Mouse (Mus musculus): ENCODE measurements around the gene Olfr267. TPM values are rescaled to one million over a fixed set of nuclear protein-coding genes. Genes with fewer than 3 reads are reported as not detected.

The Olfr267 gene
- polyA plus RNA-seq (2015; fragmentation: Nextera tagmentation; extraction: Ambion mirVana): not detected in 2 replicates

DNA sequence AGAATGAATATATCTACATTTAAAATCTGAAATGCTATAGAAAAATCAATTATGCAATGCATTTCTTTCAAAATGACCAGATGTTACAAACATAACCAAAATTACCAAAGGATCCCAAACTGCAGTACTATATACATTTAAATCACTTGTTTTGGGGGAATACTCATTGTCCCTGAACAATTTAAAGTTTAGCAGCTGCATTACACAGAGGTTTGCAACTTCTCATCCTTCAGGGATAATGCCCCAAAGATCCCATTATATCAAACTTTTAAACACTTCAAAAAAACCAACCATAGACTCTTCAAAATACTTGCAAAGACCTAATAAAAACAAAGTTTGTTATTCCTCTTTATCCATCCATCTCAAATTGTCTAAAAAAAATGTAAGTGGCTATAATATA lies at the start of gene Olfr267:
Olfr267 (minus strand) TSS at position 101 of the 400 bp plus-strand sequence.
- Histone ChIP-seq H3K4me1 (replicated peaks) (no peaks in the 10 kb centered on the region), H3K4me3 (replicated peaks) (no peak within 1 kb of the TSS), H3K27ac (no peak within 1 kb of the TSS), H3K27me3 (no peaks in the 10 kb centered on the region), H3K4me2 (replicated peaks) (no peak within 1 kb of the TSS), H3K9me3 (no peaks in the 10 kb centered on the region), H3K9ac (replicated peaks) (no peak within 1 kb of the TSS), H3K36me3 (no peaks in the 10 kb centered on the region)
- no peak for ATAC-seq

GRCm38 (mm10) chr4:58832908-58833307 lies 45.4 kb upstream of the Olfr267 start:
- no peak overlapping the region for H3K27ac ChIP-seq
- H3K27me3 ChIP-seq: no peaks in the 10 kb centered on the region
- H3K9me3 ChIP-seq: no peaks in the 10 kb centered on the region
- ATAC-seq: no peak
- no peak overlapping the region for H3K4me3 ChIP-seq (replicated peaks)
- H3K36me3 ChIP-seq: peaks cover 18% of the 10 kb centered on the region
- no peak overlapping the region for H3K9ac ChIP-seq (replicated peaks)
- H3K4me2 ChIP-seq (replicated peaks): no peak overlapping the region
- no peaks in the 10 kb centered on the region for H3K4me1 ChIP-seq (replicated peaks)
- 92% methylated on average over 3 of the region's 3 CpGs for WGBS

DNA sequence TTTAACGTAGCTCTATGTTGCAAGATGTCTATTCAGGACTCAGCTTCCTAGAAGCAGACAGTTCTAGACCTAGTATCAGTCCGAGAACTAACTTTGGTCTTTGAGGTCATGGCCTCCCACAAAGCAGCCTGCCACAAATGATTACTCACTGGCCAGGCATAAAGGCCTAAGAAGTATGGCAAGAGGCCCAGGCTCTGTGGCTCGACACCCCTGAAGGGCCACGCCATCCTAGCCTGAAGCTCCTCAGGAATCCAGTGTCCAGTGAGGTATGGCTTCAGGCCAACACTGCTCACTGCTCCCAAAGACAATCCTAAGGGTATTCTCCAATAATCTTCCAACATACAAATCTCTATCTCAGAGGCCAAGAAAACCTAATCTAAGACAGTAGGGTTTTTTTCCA lies 38.4 kb upstream of the Olfr267 start:
- no peaks in the 10 kb centered on the region for H3K27me3 ChIP-seq
- H3K4me2 ChIP-seq (replicated peaks): no peak overlapping the region
- no peak overlapping the region for H3K27ac ChIP-seq
- WGBS: 80% methylated on average over 4 of the region's 4 CpGs
- no peaks in the 10 kb centered on the region for H3K9me3 ChIP-seq
- no peak overlapping the region for H3K9ac ChIP-seq (replicated peaks)
- no peak overlapping the region for H3K4me3 ChIP-seq (replicated peaks)
- no peaks in the 10 kb centered on the region for H3K4me1 ChIP-seq (replicated peaks)
- no peak for ATAC-seq
- peaks cover 40% of the 10 kb centered on the region for H3K36me3 ChIP-seq

- Histone ChIP-seq H3K27ac (no peak overlapping the region), H3K4me3 (replicated peaks) (no peak overlapping the region), H3K9me3 (no peaks in the 10 kb centered on the region), H3K36me3 (no peaks in the 10 kb centered on the region), H3K27me3 (no peaks in the 10 kb centered on the region), H3K4me1 (replicated peaks) (no peaks in the 10 kb centered on the region), H3K9ac (replicated peaks) (no peak overlapping the region), H3K4me2 (replicated peaks) (no peak overlapping the region)
- 86% methylated on average over 3 of the region's 3 CpGs for WGBS
- ATAC-seq: no peak
Observed at GRCm38 (mm10) chr4:58786659-58787058, 857 bp downstream of the Olfr267 start.

- no peak for ATAC-seq
- no peaks in the 10 kb centered on the region for H3K9me3 ChIP-seq
- no peak overlapping the region for H3K4me3 ChIP-seq (replicated peaks)
- no peak overlapping the region for H3K27ac ChIP-seq
- H3K27me3 ChIP-seq: no peaks in the 10 kb centered on the region
- no peaks in the 10 kb centered on the region for H3K4me1 ChIP-seq (replicated peaks)
- H3K4me2 ChIP-seq (replicated peaks): no peak overlapping the region
- 92% methylated on average over 3 of the region's 3 CpGs for WGBS
- no peak overlapping the region for H3K9ac ChIP-seq (replicated peaks)
- H3K36me3 ChIP-seq: no peaks in the 10 kb centered on the region
Observed at GRCm38 (mm10) chr4:58763417-58763816, 24.1 kb downstream of the Olfr267 start.

GRCm38 (mm10) chr4:58749510-58749909 lies 38.0 kb downstream of the Olfr267 start:
- ATAC-seq: no peak
- H3K9me3 ChIP-seq: no peaks in the 10 kb centered on the region
- no peaks in the 10 kb centered on the region for H3K27me3 ChIP-seq
- no peaks in the 10 kb centered on the region for H3K4me1 ChIP-seq (replicated peaks)
- H3K36me3 ChIP-seq: no peaks in the 10 kb centered on the region
- H3K9ac ChIP-seq (replicated peaks): no peak overlapping the region
- no peak overlapping the region for H3K4me3 ChIP-seq (replicated peaks)
- H3K4me2 ChIP-seq (replicated peaks): no peak overlapping the region
- 60% methylated on average over 2 of the region's 2 CpGs for WGBS
- H3K27ac ChIP-seq: no peak overlapping the region

DNA sequence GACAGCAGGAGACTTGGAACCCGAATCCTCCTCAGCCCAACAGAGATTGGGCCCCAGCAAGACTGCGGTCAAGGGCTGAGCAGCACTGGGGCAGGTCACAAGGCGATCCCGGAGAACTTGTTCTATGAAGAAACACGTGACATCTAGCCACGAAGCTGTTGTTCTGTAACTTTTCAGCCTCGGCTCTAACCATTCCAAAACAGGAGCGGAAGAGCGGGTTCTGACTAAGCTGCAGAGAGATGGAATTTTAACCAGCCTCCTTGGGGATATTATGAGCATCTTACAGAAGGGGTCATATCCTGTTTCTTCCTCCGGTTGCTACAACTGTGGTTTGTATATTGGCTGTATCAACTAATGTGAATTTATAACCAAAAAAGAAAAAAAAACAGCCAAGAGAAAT lies 38.4 kb downstream of the Olfr267 start:
- Histone ChIP-seq H3K9me3 (no peaks in the 10 kb centered on the region), H3K36me3 (no peaks in the 10 kb centered on the region), H3K27me3 (no peaks in the 10 kb centered on the region), H3K4me2 (replicated peaks) (no peak overlapping the region), H3K4me3 (replicated peaks) (no peak overlapping the region), H3K27ac (no peak overlapping the region), H3K9ac (replicated peaks) (no peak overlapping the region), H3K4me1 (replicated peaks) (no peaks in the 10 kb centered on the region)
- no peak for ATAC-seq
- WGBS: 51% methylated on average over 10 of the region's 10 CpGs

GRCm38 (mm10) chr4:58745583-58746222 lies 41.8 kb downstream of the Olfr267 start:
- Histone ChIP-seq H3K9ac (replicated peaks) (no peak overlapping the region), H3K4me1 (replicated peaks) (no peaks in the 10 kb centered on the region), H3K27me3 (no peaks in the 10 kb centered on the region), H3K36me3 (no peaks in the 10 kb centered on the region), H3K27ac (no peak overlapping the region), H3K4me2 (replicated peaks) (no peak overlapping the region), H3K9me3 (no peaks in the 10 kb centered on the region), H3K4me3 (replicated peaks) (no peak overlapping the region)
- no peak for ATAC-seq
- 88% methylated on average over 7 of the region's 7 CpGs for WGBS

DNA sequence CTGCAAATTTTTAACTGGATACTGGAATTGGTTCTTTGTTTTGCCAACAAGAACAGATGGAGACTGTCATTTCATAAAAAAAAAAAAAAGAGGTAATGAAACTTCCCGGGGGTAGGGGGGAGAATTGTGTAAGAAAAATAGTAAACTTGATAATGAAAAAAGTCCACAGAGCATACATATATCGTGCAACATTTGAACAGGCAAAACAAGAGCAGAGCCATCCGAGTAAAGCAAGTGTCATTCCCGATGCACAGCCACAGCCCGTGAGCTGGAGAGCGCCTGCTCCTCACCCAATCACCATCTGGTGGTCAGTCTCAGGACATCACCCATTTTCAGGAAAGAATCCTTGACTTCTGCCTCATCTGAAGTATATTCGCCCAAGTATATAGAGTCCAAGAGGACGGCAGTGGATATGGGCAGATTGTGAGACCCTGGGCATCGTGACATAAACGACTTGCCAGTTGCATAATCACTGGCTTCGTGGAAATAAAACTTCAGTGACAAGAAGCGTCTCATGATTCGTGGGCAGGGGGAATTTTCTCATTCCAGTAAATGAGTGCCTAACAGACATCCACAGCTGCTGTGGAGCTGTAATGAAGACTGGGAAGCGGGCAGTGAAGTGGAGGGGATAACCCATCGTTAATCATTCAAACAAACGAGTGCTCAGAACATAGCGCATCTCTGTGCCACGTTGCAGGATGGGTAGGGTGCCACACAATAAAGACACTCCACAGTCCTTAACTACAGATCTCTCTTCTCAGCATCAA lies 50.5 kb downstream of the Olfr267 start:
- no peak overlapping the region for H3K27ac ChIP-seq
- no peaks in the 10 kb centered on the region for H3K9me3 ChIP-seq
- ATAC-seq: no peak
- H3K4me2 ChIP-seq (replicated peaks): no peak overlapping the region
- no peaks in the 10 kb centered on the region for H3K36me3 ChIP-seq
- no peak overlapping the region for H3K4me3 ChIP-seq (replicated peaks)
- no peak overlapping the region for H3K9ac ChIP-seq (replicated peaks)
- no peaks in the 10 kb centered on the region for H3K4me1 ChIP-seq (replicated peaks)
- 82% methylated on average over 18 of the region's 18 CpGs for WGBS
- no peaks in the 10 kb centered on the region for H3K27me3 ChIP-seq

Other genes with a start within 250 kb of the Olfr267 start
- gene Lpar1, start 233.8 kb downstream of the Olfr267 start, polyA plus RNA-seq (2015; fragmentation: Nextera tagmentation; extraction: Ambion mirVana): 15.8 and 18.2 TPM in 2 replicates
- gene Ecpas, start 125.0 kb upstream of the Olfr267 start, polyA plus RNA-seq (2015; fragmentation: Nextera tagmentation; extraction: Ambion mirVana): 30.7 and 32.0 TPM in 2 replicates
- gene Zkscan16, start 155.9 kb upstream of the Olfr267 start, polyA plus RNA-seq (2015; fragmentation: Nextera tagmentation; extraction: Ambion mirVana): 0.77 and 0.95 TPM in 2 replicates
- 4.8 and 5.4 TPM in 2 replicates for gene Ptgr1, start 199.4 kb upstream of the Olfr267 start, polyA plus RNA-seq (2015; fragmentation: Nextera tagmentation; extraction: Ambion mirVana)
- 6.0 and 7.5 TPM in 2 replicates for gene Dnajc25, start 207.3 kb upstream of the Olfr267 start, polyA plus RNA-seq (2015; fragmentation: Nextera tagmentation; extraction: Ambion mirVana)
- 6.8 and 9.5 TPM in 2 replicates for gene Gm20503, start 215.5 kb upstream of the Olfr267 start, polyA plus RNA-seq (2015; fragmentation: Nextera tagmentation; extraction: Ambion mirVana)
- 123 and 145 TPM in 2 replicates for gene Gng10, start 247.4 kb upstream of the Olfr267 start, polyA plus RNA-seq (2015; fragmentation: Nextera tagmentation; extraction: Ambion mirVana)